8 mouse cellular contexts compared by ENCODE assay signal in genomic region chr7:131553771-131554175, GRCm38 (mm10). TPM values are rescaled to one million over a fixed set of nuclear protein-coding genes. Genes with fewer than 3 reads are reported as not detected.
DNase-seq lines count a peak whose midpoint lies in the region; ATAC-seq and TF ChIP-seq lines count a peak whose summit lies in the region.
"Had no signal": no experiment of that assay in that cellular context is flagged by ENCODE, and none has a peak within 500 bp of the region (broad histone marks: within the 10 kb centered on the region; RNA-seq: fewer than 3 reads in every experiment).

No protein-coding gene starts in this region.

- TF ChIP-seq EP300 in stomach, postnatal 0 days (optimal IDR thresholded peaks at IDR 0.05): no peak

- H3K4me1 ChIP-seq in G1E (ENCODE audit: insufficient read depth, low read depth, low read length): peaks cover 27% of the 10 kb centered on the region
- no peaks in the 10 kb centered on the region for H3K4me1 ChIP-seq in forebrain, embryonic 14.5 days (ENCODE audit: control insufficient read depth, insufficient read depth, low read length)
- no peaks in the 10 kb centered on the region; the same call in 1 of the 2 replicates for H3K4me1 ChIP-seq in stomach, postnatal 0 days (replicated peaks; ENCODE audit: control insufficient read depth, insufficient read depth)

- no peak overlapping the region for H3K9ac ChIP-seq in forebrain, embryonic 14.5 days (ENCODE audit: low read length)
- H3K9ac ChIP-seq in stomach, postnatal 0 days (ENCODE audit: low read length): no peak overlapping the region

- peak; percentile 59 for DNase-seq in CD4-positive, CD25-positive, alpha-beta regulatory T cell, adult 2 months (ENCODE audit: low read depth, low spot score)
- DNase-seq in G1E (ENCODE audit: low spot score): peak; percentile 68
- DNase-seq in forebrain, embryonic 14.5 days (ENCODE audit: low spot score): no peak
- peak; percentile 28 to 29 for DNase-seq in kidney, adult 8-10 months
- peak; percentile 52 to 55 for DNase-seq in lung, postnatal 4 days
- DNase-seq in stomach, postnatal 0 days (ENCODE audit: low spot score): peak; percentile 57
- DNase-seq in left cerebral cortex, adult 18-20 months (ENCODE audit: low spot score in 2 of 2): no peak

- peak overlapping the region; percentile 73 for H3K4me3 ChIP-seq in G1E (ENCODE audit: low read depth, low read length)
- H3K4me3 ChIP-seq in forebrain, embryonic 14.5 days (ENCODE audit: low read depth, low read length): peak overlapping the region; percentile 14
- peak overlapping the region; percentile 31 for H3K4me3 ChIP-seq in stomach, postnatal 0 days (ENCODE audit: low read depth, low read length)

- peaks cover 11% of the 10 kb centered on the region for H3K36me3 ChIP-seq in G1E (replicated peaks)
- no peaks in the 10 kb centered on the region for H3K36me3 ChIP-seq in forebrain, embryonic 14.5 days (ENCODE audit: control insufficient read depth, insufficient read depth, low read length)
- no peaks in the 10 kb centered on the region for H3K36me3 ChIP-seq in stomach, postnatal 0 days (ENCODE audit: control insufficient read depth, insufficient read depth, low read length)

- H3K4me2 ChIP-seq in forebrain, embryonic 14.5 days (ENCODE audit: low read length): peak overlapping the region; percentile 40
- H3K4me2 ChIP-seq in stomach, postnatal 0 days (replicated peaks; ENCODE audit: low read depth): peak overlapping the region; percentile 47

- no peak overlapping the region for H3K27ac ChIP-seq in forebrain, embryonic 14.5 days (ENCODE audit: low read depth, low read length)
- H3K27ac ChIP-seq in stomach, postnatal 0 days (replicated peaks): no peak overlapping the region

- H3K9me3 ChIP-seq in G1E (replicated peaks): peaks cover 13% of the 10 kb centered on the region
- H3K9me3 ChIP-seq in forebrain, embryonic 14.5 days (replicated peaks; ENCODE audit: control insufficient read depth, low read length): no peaks in the 10 kb centered on the region
- H3K9me3 ChIP-seq in stomach, postnatal 0 days (ENCODE audit: control insufficient read depth, low read length): no peaks in the 10 kb centered on the region

- TF ChIP-seq CTCF in G1E (IDR thresholded peaks at IDR 0.05; ENCODE audit: low read depth, low read length): no peak
- TF ChIP-seq CTCF in stomach, postnatal 0 days (IDR thresholded peaks at IDR 0.05; ENCODE audit: low read depth): no peak

- ATAC-seq in G1E (ENCODE audit: extremely low read depth, insufficient number of reproducible peaks, low FRiP score, poor library complexity, severe bottlenecking): peak; percentile 69
- ATAC-seq in forebrain, embryonic 14.5 days: peak; percentile 55; the same call in 1 of the 2 replicates
- ATAC-seq in stomach, postnatal 0 days (ENCODE audit: low FRiP score, low TSS enrichment): peak; percentile 56

- peaks cover 76% of the 10 kb centered on the region for H3K27me3 ChIP-seq in G1E (ENCODE audit: insufficient read depth, low read length)
- H3K27me3 ChIP-seq in forebrain, embryonic 14.5 days (replicated peaks; ENCODE audit: control insufficient read depth, insufficient read depth, low read length): peaks cover 96% of the 10 kb centered on the region
- H3K27me3 ChIP-seq in stomach, postnatal 0 days (ENCODE audit: control insufficient read depth, insufficient read depth, low read length): peaks cover 43% of the 10 kb centered on the region; the same call in 1 of the 2 replicates

- WGBS in forebrain, embryonic 14.5 days: under 1% methylated on average over 38 of the region's 39 CpGs
- WGBS in stomach, postnatal 0 days: under 1% methylated on average over 39 of the region's 39 CpGs

RNA-seq across cellular contexts. Expression of gene Hmx2, which starts 5.2 kb away (rescaled TPM):
- 0.34 and 1.1 TPM in 2 replicates for total RNA-seq in G1E (2014; fragmentation: Nextera tagmentation)
- 0.44 and 0.99 TPM in 2 replicates for total RNA-seq in G1E (2017)
- 3.9 and 4.8 TPM in 2 replicates for polyA plus RNA-seq in G1E (2012)
- polyA plus RNA-seq in forebrain, embryonic 14.5 days (2014; fragmentation: Nextera tagmentation; extraction: Ambion mirVana): 0.64 and 1.1 TPM in 2 replicates
- polyA plus RNA-seq in stomach, postnatal 0 days (2015; fragmentation: Nextera tagmentation; extraction: Ambion mirVana): 0.34 and 0.74 TPM in 2 replicates
- total RNA-seq in left cerebral cortex, adult 18-20 months (2021): not detected
- total RNA-seq: hematopoietic stem cell, adult 5-6 weeks had no signal

RNA-seq across cellular contexts. Expression of gene Bub3, which starts 6.2 kb away (rescaled TPM):
- 186 and 191 TPM in 2 replicates for total RNA-seq in G1E (2014; fragmentation: Nextera tagmentation)
- 131 and 138 TPM in 2 replicates for total RNA-seq in G1E (2017)
- 49.0 and 57.3 TPM in 2 replicates for polyA plus RNA-seq in G1E (2012)
- polyA plus RNA-seq in forebrain, embryonic 14.5 days (2014; fragmentation: Nextera tagmentation; extraction: Ambion mirVana): 215 and 237 TPM in 2 replicates
- polyA plus RNA-seq in stomach, postnatal 0 days (2015; fragmentation: Nextera tagmentation; extraction: Ambion mirVana): 78.5 and 86.0 TPM in 2 replicates
- 10 to 100 TPM; 65.5 to 71.7 TPM for total RNA-seq in left cerebral cortex, adult 18-20 months (2021)

RNA-seq across cellular contexts. Expression of gene Hmx3, which starts 11.1 kb away (rescaled TPM):
- total RNA-seq in G1E (2014; fragmentation: Nextera tagmentation) (not detected in 2 replicates), G1E (2017) (not detected in 2 replicates)
- polyA plus RNA-seq in G1E (2012): not detected in 2 replicates
- polyA plus RNA-seq in forebrain, embryonic 14.5 days (2014; fragmentation: Nextera tagmentation; extraction: Ambion mirVana): 0.49 and 0.51 TPM in 2 replicates
- polyA plus RNA-seq in stomach, postnatal 0 days (2015; fragmentation: Nextera tagmentation; extraction: Ambion mirVana): 0.82 and 1.1 TPM in 2 replicates
- total RNA-seq in left cerebral cortex, adult 18-20 months (2021): not detected
- total RNA-seq: hematopoietic stem cell, adult 5-6 weeks had no signal

Comparison
In these comparisons a context has a peak if more than half of its experiments do, and no peak if none do; other contexts are left out.
1. DNase-seq: peak in CD4-positive, CD25-positive, alpha-beta regulatory T cell, adult 2 months (single experiment), G1E (single experiment), kidney, adult 8-10 months (2 of 2), lung, postnatal 4 days (2 of 2) and stomach, postnatal 0 days (single experiment); none in forebrain, embryonic 14.5 days (single experiment) and left cerebral cortex, adult 18-20 months (0 of 2).
2. H3K4me3 ChIP-seq: peak in every context shown above with its lines; median percentile 73 in G1E; 31 in stomach, postnatal 0 days; 14 in forebrain, embryonic 14.5 days.
3. Peak in every context shown above with its lines, with median percentiles within 50 percentile points of each other: ATAC-seq.